Mouse (Mus musculus) hindbrain, embryonic 12.5 days (tissue): ENCODE measurements at regions not wholly inside any gene's neighbourhood (a gene's known extent, or its start where the extent isn't known, plus 50 kb on each side); places are given as distances from the start of the nearest gene placed in this dataset.
A peak's percentile ranks its signal among the peaks of the same experiment; 100 is the strongest.

Source experiments
- ATAC-seq: fragments of 200-750 bp; cut with Nextera tagmentation; 2 replicates; pipeline ENCODE4 v1.8.0; 2017; ENCODE audit warnings: moderate TSS enrichment; ENCODE audit not compliant: low FRiP score
- H3K27ac ChIP-seq: fragments of 300-500 bp; sonication (generic); 2 replicates; pipeline ENCODE4 v1.5.1; 2016; ENCODE audit warnings: mild to moderate bottlenecking
- H3K27me3 ChIP-seq: fragments of 300-500 bp; sonication (generic); 2 replicates; pipeline ENCODE4 v1.6.1; 2016; ENCODE audit warnings: mild to moderate bottlenecking
- H3K36me3 ChIP-seq: fragments of 300-500 bp; sonication (generic); 2 replicates; pipeline ENCODE4 v1.6.1; 2016; ENCODE audit warnings: mild to moderate bottlenecking
- H3K4me1 ChIP-seq: fragments of 300-500 bp; sonication (generic); 2 replicates; pipeline ENCODE4 v1.6.1; 2016
- H3K4me2 ChIP-seq: fragments of 300-500 bp; sonication (generic); replicated peaks from 2 replicates; pipeline ENCODE4 v1.6.1; 2016; ENCODE audit warnings: mild to moderate bottlenecking
- H3K4me3 ChIP-seq: fragments of 300-500 bp; sonication (generic); 2 replicates; pipeline ENCODE4 v1.5.1; 2016; ENCODE audit warnings: mild to moderate bottlenecking
- H3K9ac ChIP-seq: fragments of 300-500 bp; sonication (generic); 2 replicates; pipeline ENCODE4 v1.6.1; 2016; ENCODE audit warnings: mild to moderate bottlenecking, moderate library complexity
- H3K9me3 ChIP-seq: fragments of 300-500 bp; sonication (generic); replicated peaks from 2 replicates; pipeline ENCODE4 v1.6.1; 2016; ENCODE audit warnings: mild to moderate bottlenecking
- WGBS: fragments of 180-500 bp; shearing (Covaris S2); methylation state at CpG from one replicate; pipeline ENCODE4 v1.1.7; 2016; 5-methylcytosine and 5-hydroxymethylcytosine counted together

DNA sequence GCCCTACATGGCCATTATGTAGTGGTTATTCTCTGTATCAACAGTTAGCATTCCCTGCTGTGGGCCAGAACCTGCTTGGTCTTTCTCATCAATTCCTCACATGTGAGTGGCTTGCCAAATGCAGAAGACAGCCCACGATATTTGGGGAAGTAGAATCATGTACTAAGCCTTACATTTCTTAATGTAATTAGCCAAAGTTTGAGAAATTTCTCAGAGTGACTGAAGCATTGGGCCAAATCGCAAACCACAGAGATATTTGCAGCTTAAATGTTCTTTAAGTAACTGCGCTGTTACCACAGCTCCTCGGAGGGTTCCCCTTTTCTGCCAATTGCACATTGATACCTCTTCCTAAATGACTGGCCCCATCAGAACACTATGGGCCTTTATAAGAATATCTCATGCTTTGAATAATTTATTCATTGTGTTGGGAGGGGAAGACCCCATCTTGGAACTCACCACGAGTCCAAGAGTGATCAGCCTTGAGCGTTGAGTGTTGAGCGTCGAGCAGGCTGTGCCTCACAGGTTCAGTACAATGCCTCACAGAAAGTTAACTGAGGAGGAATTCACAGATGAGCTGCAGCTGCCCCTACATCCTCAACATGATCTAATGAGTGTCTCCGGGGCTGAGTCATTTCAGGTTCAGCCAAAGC, 251.7 kb downstream of the Hlx start:
- H3K36me3 ChIP-seq = no peaks in the 10 kb centered on the region
- no peak overlapping the region for H3K4me2 ChIP-seq
- no peaks in the 10 kb centered on the region for H3K4me1 ChIP-seq
- no peak overlapping the region for H3K4me3 ChIP-seq
- 94% methylated on average over 9 of the region's 9 CpGs for WGBS
- H3K9me3 ChIP-seq = no peaks in the 10 kb centered on the region
- H3K27ac ChIP-seq = no peak overlapping the region
- no peak overlapping the region for H3K9ac ChIP-seq
- no peaks in the 10 kb centered on the region for H3K27me3 ChIP-seq
- no peak for ATAC-seq

- Histone ChIP-seq H3K36me3 (no peaks in the 10 kb centered on the region), H3K9me3 (no peaks in the 10 kb centered on the region), H3K4me2 (no peak overlapping the region), H3K4me1 (no peaks in the 10 kb centered on the region), H3K27ac (no peak overlapping the region), H3K9ac (no peak overlapping the region), H3K4me3 (no peak overlapping the region), H3K27me3 (no peaks in the 10 kb centered on the region)
- 85% methylated on average over 7 of the region's 7 CpGs for whole genome bisulfite sequencing
- ATAC-seq = no peak
Measured at GRCm38 (mm10) chr1:184478006-184478405, 254.4 kb downstream of the Hlx start.

GRCm38 (mm10) chr1:184462481-184463124, 269.8 kb downstream of the Hlx start:
- WGBS = 70% methylated on average over 9 of the region's 9 CpGs
- no peak overlapping the region for H3K9ac ChIP-seq
- ATAC-seq = no peak

GRCm38 (mm10) chr1:184461411-184461810, 271.0 kb downstream of the Hlx start:
- H3K27me3 ChIP-seq = no peaks in the 10 kb centered on the region
- no peak overlapping the region for H3K27ac ChIP-seq
- no peaks in the 10 kb centered on the region for H3K9me3 ChIP-seq
- no peak overlapping the region for H3K4me3 ChIP-seq
- ATAC-seq = no peak
- no peak overlapping the region for H3K4me2 ChIP-seq
- no peak overlapping the region for H3K9ac ChIP-seq
- no peaks in the 10 kb centered on the region for H3K36me3 ChIP-seq
- no peaks in the 10 kb centered on the region for H3K4me1 ChIP-seq

More at GRCm38 (mm10) chr1:184462481-184463124, 269.8 kb downstream of the Hlx start:
- Histone ChIP-seq H3K4me3 (no peak overlapping the region), H3K27me3 (no peaks in the 10 kb centered on the region), H3K4me2 (no peak overlapping the region), H3K27ac (no peak overlapping the region), H3K36me3 (no peaks in the 10 kb centered on the region), H3K9me3 (no peaks in the 10 kb centered on the region), H3K4me1 (no peaks in the 10 kb centered on the region)

DNA sequence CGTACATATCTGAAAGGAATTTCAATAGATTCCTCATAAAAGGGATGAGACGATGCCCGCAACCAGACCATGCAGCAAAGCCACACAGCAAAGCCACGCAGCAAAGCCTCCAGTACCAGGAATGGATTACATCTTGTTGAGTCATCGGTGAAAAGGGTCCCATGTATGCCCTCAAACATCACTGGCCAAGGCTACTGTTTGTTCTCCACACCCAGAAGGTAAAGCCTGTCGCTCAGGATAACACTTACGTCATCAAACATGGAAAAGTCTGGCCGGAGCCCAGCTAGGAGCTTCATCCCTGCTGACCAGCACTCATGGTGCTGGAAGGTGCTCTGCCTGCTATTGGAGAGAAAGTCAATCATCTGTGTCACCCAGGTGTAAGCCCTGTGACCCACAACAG, 275.7 kb downstream of the Hlx start:
- H3K9me3 ChIP-seq = no peaks in the 10 kb centered on the region
- 89% methylated on average over 8 of the region's 8 CpGs for WGBS
- H3K27ac ChIP-seq = no peak overlapping the region
- H3K9ac ChIP-seq = no peak overlapping the region
- no peaks in the 10 kb centered on the region for H3K27me3 ChIP-seq
- no peaks in the 10 kb centered on the region for H3K4me1 ChIP-seq
- H3K4me2 ChIP-seq = no peak overlapping the region
- no peak overlapping the region for H3K4me3 ChIP-seq
- no peak for ATAC-seq
- H3K36me3 ChIP-seq = no peaks in the 10 kb centered on the region

- Histone ChIP-seq H3K27me3 (no peaks in the 10 kb centered on the region), H3K4me3 (no peak overlapping the region), H3K36me3 (no peaks in the 10 kb centered on the region), H3K9ac (no peak overlapping the region), H3K9me3 (no peaks in the 10 kb centered on the region), H3K4me2 (no peak overlapping the region), H3K27ac (no peak overlapping the region), H3K4me1 (no peaks in the 10 kb centered on the region)
- no peak for ATAC-seq
- 82% methylated on average over 4 of the region's 4 CpGs for WGBS
Measured at GRCm38 (mm10) chr1:184454381-184454780, 278.0 kb downstream of the Hlx start.

DNA sequence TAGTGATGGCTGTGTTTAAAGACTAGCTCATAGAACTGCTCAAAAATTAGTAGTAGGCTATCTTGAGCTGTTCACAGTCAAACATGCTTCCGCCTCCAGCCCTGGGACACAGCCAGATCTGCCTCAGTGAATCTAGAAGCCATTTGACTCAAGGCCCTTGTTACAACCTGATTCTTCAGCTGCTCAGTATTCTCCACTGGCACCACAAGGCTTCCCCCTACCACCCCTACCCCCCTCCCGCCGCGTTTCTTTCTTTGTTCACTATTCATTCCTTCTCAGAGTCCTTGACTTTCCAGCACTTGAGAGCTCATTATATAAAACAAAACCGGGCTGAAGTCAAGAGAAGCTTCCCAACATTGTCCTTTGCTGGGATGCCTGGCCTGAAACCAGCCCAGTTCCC, 278.7 kb downstream of the Hlx start:
- no peak overlapping the region for H3K4me3 ChIP-seq
- no peak overlapping the region for H3K4me2 ChIP-seq
- no peak overlapping the region for H3K27ac ChIP-seq
- H3K27me3 ChIP-seq = no peaks in the 10 kb centered on the region
- WGBS = 35% methylated on average over 5 of the region's 5 CpGs
- H3K36me3 ChIP-seq = no peaks in the 10 kb centered on the region
- H3K9ac ChIP-seq = no peak overlapping the region
- no peaks in the 10 kb centered on the region for H3K9me3 ChIP-seq
- ATAC-seq = peak; percentile 73
- H3K4me1 ChIP-seq = no peaks in the 10 kb centered on the region

DNA sequence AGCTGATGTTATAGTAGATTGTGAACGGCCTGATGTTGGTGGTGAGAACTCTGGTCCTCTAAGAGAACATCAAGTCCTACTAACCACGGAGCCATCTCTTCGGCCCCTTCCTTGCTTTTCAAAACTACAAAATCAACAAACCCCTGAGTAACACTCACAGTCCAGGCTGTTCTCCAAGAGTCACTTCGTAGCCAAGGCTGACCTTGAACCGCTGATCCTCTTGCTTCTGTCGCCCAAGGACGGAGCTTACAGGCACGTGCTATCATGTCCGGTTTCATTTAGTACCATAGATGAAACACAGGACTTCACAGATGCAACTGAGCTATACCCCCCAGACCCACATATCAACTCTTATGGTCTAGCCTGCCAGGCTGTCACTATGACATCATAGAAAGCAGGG, 279.4 kb downstream of the Hlx start:
- Histone ChIP-seq H3K27ac (no peak overlapping the region), H3K36me3 (no peaks in the 10 kb centered on the region), H3K4me2 (no peak overlapping the region), H3K9me3 (no peaks in the 10 kb centered on the region), H3K4me1 (no peaks in the 10 kb centered on the region), H3K27me3 (no peaks in the 10 kb centered on the region), H3K9ac (no peak overlapping the region), H3K4me3 (no peak overlapping the region)
- WGBS = 96% methylated on average over 9 of the region's 9 CpGs
- no peak for ATAC-seq

GRCm38 (mm10) chr1:184451686-184452085, 280.7 kb downstream of the Hlx start:
- 80% methylated on average over 2 of the region's 2 CpGs for WGBS
- Histone ChIP-seq H3K4me2 (no peak overlapping the region), H3K27me3 (no peaks in the 10 kb centered on the region), H3K4me1 (no peaks in the 10 kb centered on the region), H3K27ac (no peak overlapping the region), H3K36me3 (no peaks in the 10 kb centered on the region), H3K4me3 (no peak overlapping the region), H3K9me3 (no peaks in the 10 kb centered on the region), H3K9ac (no peak overlapping the region)
- ATAC-seq = no peak

GRCm38 (mm10) chr1:184449007-184449406, 283.4 kb downstream of the Hlx start:
- 79% methylated on average over 9 of the region's 9 CpGs for WGBS
- no peaks in the 10 kb centered on the region for H3K4me1 ChIP-seq
- H3K36me3 ChIP-seq = no peaks in the 10 kb centered on the region
- no peaks in the 10 kb centered on the region for H3K27me3 ChIP-seq
- no peaks in the 10 kb centered on the region for H3K9me3 ChIP-seq
- H3K4me2 ChIP-seq = no peak overlapping the region
- no peak overlapping the region for H3K4me3 ChIP-seq
- no peak overlapping the region for H3K27ac ChIP-seq
- H3K9ac ChIP-seq = no peak overlapping the region
- no peak for ATAC-seq

DNA sequence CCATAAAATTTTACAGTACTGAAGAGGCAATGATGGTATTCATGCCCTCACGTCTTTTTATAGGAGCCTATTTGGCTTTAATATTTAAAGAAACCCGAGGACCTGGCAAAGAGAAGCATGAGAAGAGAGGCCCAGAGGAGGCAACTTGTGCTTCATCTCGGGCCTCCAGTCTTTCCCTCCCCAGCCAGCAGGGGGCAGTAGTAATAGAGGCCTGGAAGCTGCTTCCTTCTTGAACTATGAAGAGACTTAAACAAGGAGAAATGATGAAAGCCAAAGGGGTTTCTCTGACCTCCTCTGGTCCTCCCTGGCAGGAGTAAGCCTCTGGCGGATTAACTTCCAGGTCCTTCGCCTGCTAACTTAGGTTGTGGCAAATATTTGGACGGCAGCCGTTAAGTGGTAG, 284.5 kb downstream of the Hlx start:
- Histone ChIP-seq H3K9me3 (no peaks in the 10 kb centered on the region), H3K27ac (no peak overlapping the region), H3K4me3 (no peak overlapping the region), H3K4me2 (no peak overlapping the region), H3K4me1 (no peaks in the 10 kb centered on the region), H3K36me3 (no peaks in the 10 kb centered on the region), H3K9ac (no peak overlapping the region), H3K27me3 (no peaks in the 10 kb centered on the region)
- no peak for ATAC-seq
- WGBS = 66% methylated on average over 7 of the region's 7 CpGs

- Histone ChIP-seq H3K4me3 (no peak overlapping the region), H3K4me1 (no peaks in the 10 kb centered on the region), H3K9ac (no peak overlapping the region), H3K4me2 (no peak overlapping the region), H3K36me3 (no peaks in the 10 kb centered on the region), H3K9me3 (no peaks in the 10 kb centered on the region), H3K27ac (no peak overlapping the region), H3K27me3 (no peaks in the 10 kb centered on the region)
- no peak for ATAC-seq
- 79% methylated on average over 5 of the region's 5 CpGs for WGBS
Measured at GRCm38 (mm10) chr1:184447161-184447667, 285.2 kb downstream of the Hlx start.

DNA sequence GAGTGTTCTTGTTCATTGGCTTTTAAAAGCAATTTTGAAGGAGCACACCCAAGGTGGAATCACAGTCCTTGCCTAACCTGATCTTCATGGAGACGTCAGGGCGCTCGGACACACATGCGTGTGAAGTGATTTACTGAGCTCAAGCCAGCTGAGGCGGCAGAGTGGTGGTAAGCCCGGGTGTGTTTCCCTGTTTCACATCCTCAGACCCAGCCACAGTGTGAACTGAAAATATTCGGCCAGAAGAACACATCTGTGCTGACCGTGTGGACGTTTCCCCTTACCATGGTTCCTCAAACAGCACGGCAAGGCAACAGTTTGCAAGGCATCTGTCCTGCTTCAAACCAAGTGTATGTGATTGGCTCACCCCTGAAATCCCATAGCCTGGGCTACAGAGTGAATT, 288.2 kb downstream of the Hlx start:
- no peak for ATAC-seq
- H3K27me3 ChIP-seq = no peaks in the 10 kb centered on the region
- H3K4me1 ChIP-seq = peaks cover 6% of the 10 kb centered on the region
- H3K27ac ChIP-seq = no peak overlapping the region
- no peak overlapping the region for H3K4me2 ChIP-seq
- H3K9me3 ChIP-seq = no peaks in the 10 kb centered on the region
- no peaks in the 10 kb centered on the region for H3K36me3 ChIP-seq
- H3K9ac ChIP-seq = no peak overlapping the region
- H3K4me3 ChIP-seq = no peak overlapping the region
- 94% methylated on average over 10 of the region's 10 CpGs for WGBS
